Mouse (Mus musculus): ENCODE data around the gene Katna1.

GRCm38 (mm10) chr10:7772769-7773168 lies 47.0 kb downstream of the Katna1 start:
- TF ChIP-seq GATA1 (IDR thresholded peaks at IDR 0.05; ENCODE audit: borderline replicate concordance, low read length) (no peak), FLI1 (IDR thresholded peaks at IDR 0.05; ENCODE audit: low read length) (no peak)

Data from megakaryocyte, embryonic 14.5 days (primary cell).